Comparison of ENCODE assay signal across 8 mouse cellular contexts in the genomic region with DNA sequence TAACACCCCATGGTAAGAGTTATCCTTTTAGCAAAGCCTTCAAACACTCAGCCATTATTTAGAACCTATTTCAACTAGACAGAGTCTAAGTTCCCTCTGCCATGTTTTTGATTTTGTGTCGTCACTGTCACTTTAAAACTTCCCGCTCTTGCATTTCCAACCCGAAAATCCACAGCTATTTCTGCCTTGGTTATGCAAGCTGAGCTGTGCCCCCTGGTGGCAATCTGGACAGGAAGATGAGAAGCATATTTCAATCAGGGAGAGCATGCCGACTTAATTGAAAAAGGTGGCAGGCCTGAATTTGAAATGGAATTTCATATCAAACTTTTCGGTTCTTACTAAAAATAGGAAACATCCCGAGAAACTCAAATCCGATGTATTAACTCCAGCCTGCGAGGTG. TPM values are rescaled to one million over a fixed set of nuclear protein-coding genes. Genes with fewer than 3 reads are reported as not detected.
A peak's percentile ranks its signal among the peaks of the same experiment; 100 is the strongest.
DNase-seq lines count a peak whose midpoint lies in the region; TF ChIP-seq lines count a peak whose summit lies in the region.

No protein-coding gene starts in this region.

- WGBS in heart, embryonic 10.5 days, result 80% methylated on average over 8 of the region's 8 CpGs
- WGBS in lung, adult 2 months, result 53% methylated on average over 8 of the region's 8 CpGs

- peak; percentile 63 for DNase-seq in heart, postnatal 4 days
- no peak for DNase-seq in heart, embryonic 10.5 days (ENCODE audit: low spot score)
- peak; percentile 3 for DNase-seq in MEL-GATA-1-ER (ENCODE audit: extremely low read depth, low read depth)
- DNase-seq in cerebellum, adult 9-11 months, result peak; percentile 49
- DNase-seq in kidney, postnatal 25 days, result peak; percentile 55 to 73
- peak; percentile 8 for DNase-seq in lung, adult 2 months
- peak; percentile 48 to 56 for DNase-seq in right cerebral cortex, postnatal 36 days (ENCODE audit: low spot score in 2 of 2)
- DNase-seq in thymus, postnatal 25 days, result no peak

- TF ChIP-seq CTCF in lung, adult 2 months (IDR thresholded peaks at IDR 0.05; ENCODE audit: insufficient read depth, low read length), result peak; percentile 26; the same call in 1 of the 2 replicates

- no peak for TF ChIP-seq POLR2A in lung, adult 2 months (IDR thresholded peaks at IDR 0.05; ENCODE audit: borderline replicate concordance, extremely low read depth, low read depth, low read length)

- no peaks in the 10 kb centered on the region for H3K4me1 ChIP-seq in heart, embryonic 10.5 days
- no peaks in the 10 kb centered on the region for H3K4me1 ChIP-seq in lung, adult 2 months (ENCODE audit: control insufficient read depth, insufficient read depth, low read length)

- H3K27ac ChIP-seq in heart, embryonic 10.5 days, result no peak overlapping the region

- H3K36me3 ChIP-seq in heart, embryonic 10.5 days, result peaks cover 37% of the 10 kb centered on the region

- no peaks in the 10 kb centered on the region for H3K27me3 ChIP-seq in heart, embryonic 10.5 days (ENCODE audit: insufficient read depth, poor library complexity, severe bottlenecking)

- H3K4me3 ChIP-seq in heart, embryonic 10.5 days, result no peak overlapping the region
- no peak overlapping the region for H3K4me3 ChIP-seq in lung, adult 2 months (replicated peaks; ENCODE audit: extremely low read depth, low read depth, low read length)

- no peaks in the 10 kb centered on the region for H3K9me3 ChIP-seq in heart, embryonic 10.5 days

RNA-seq across cellular contexts. Expression of a gene that starts 35.6 kb away (rescaled TPM):
- total RNA-seq in heart, postnatal 4 days (2021), result 10 to 100 TPM; 35.8 to 41.8 TPM
- 47.3 and 48.5 TPM in 2 replicates for polyA plus RNA-seq in heart, embryonic 10.5 days (2016; fragmentation: Nextera tagmentation; extraction: Ambion mirVana)
- 0.14 and 0.31 TPM in 2 replicates for polyA plus RNA-seq in lung, adult 2 months (2012; rRNA removed)

Comparison
In these comparisons a context has a peak if more than half of its experiments do, and no peak if none do; other contexts are left out.
1. DNase-seq: peak in heart, postnatal 4 days (single experiment), MEL-GATA-1-ER (single experiment), cerebellum, adult 9-11 months (single experiment), kidney, postnatal 25 days (2 of 2), lung, adult 2 months (single experiment) and right cerebral cortex, postnatal 36 days (2 of 2); none in heart, embryonic 10.5 days (single experiment) and thymus, postnatal 25 days (single experiment).
2. RNA of a gene that starts 35.6 kb away (polyA plus RNA-seq): 47.3 to 48.5 TPM in heart, embryonic 10.5 days; 0.14 to 0.31 TPM in lung, adult 2 months; every median in the first group is over 10 times any median in the second.